Mouse (Mus musculus) liver, embryonic 16.5 days (tissue): ENCODE results near the gene Zbtb3. TPM values are rescaled to one million over a fixed set of nuclear protein-coding genes. Genes with fewer than 3 reads are reported as not detected.

Experiments
- ATAC-seq: fragments of 200-750 bp; cut with Nextera tagmentation; 2 replicates; pipeline ENCODE4 v1.8.0; 2017; ENCODE audit warnings: low read depth, mild to moderate bottlenecking, moderate number of reproducible peaks, moderate library complexity
- H3K27ac ChIP-seq: fragments of 300-500 bp; sonication (generic); 2 replicates; pipeline ENCODE4 v1.5.1; 2014; ENCODE audit warnings: mild to moderate bottlenecking, low read length
- H3K27me3 ChIP-seq: fragments of 300-500 bp; sonication (generic); 2 replicates; pipeline ENCODE4 v1.6.1; 2014; ENCODE audit warnings: low read depth, low read length, mixed read lengths; ENCODE audit not compliant: control insufficient read depth, insufficient read depth
- H3K36me3 ChIP-seq: fragments of 300-500 bp; sonication (generic); 2 replicates; pipeline ENCODE4 v1.6.1; 2014; ENCODE audit warnings: mild to moderate bottlenecking; ENCODE audit not compliant: control insufficient read depth, insufficient read depth
- H3K4me1 ChIP-seq: fragments of 300-500 bp; sonication (generic); 2 replicates; pipeline ENCODE4 v1.6.1; 2014; ENCODE audit warnings: low read depth, low read length, mixed read lengths; ENCODE audit not compliant: control insufficient read depth
- H3K4me2 ChIP-seq: fragments of 300-500 bp; sonication (generic); 2 replicates; pipeline ENCODE4 v1.6.1; 2014; ENCODE audit warnings: low read depth, low read length, mixed read lengths
- H3K4me3 ChIP-seq: fragments of 300-500 bp; sonication (generic); 2 replicates; pipeline ENCODE4 v1.5.1; 2014; ENCODE audit warnings: low read depth, mild to moderate bottlenecking, low read length
- H3K9ac ChIP-seq: fragments of 300-500 bp; sonication (generic); 2 replicates; pipeline ENCODE4 v1.6.1; 2014; ENCODE audit warnings: low read depth, low read length
- H3K9me3 ChIP-seq: fragments of 300-500 bp; sonication (generic); replicated peaks from 2 replicates; pipeline ENCODE4 v1.6.1; 2016; ENCODE audit warnings: low read length; ENCODE audit not compliant: control insufficient read depth
- WGBS: fragments of 180-500 bp; shearing (Covaris S2); extraction: QIAGEN DNeasy Blood & Tissue Kit; methylation state at CpG from one replicate; pipeline ENCODE4 v1.1.7; 2014; ENCODE audit not compliant: insufficient replicate concordance; 5-methylcytosine and 5-hydroxymethylcytosine counted together
- polyA plus RNA-seq: library from polyadenylated mRNA; unstranded; fragments of >200 nt; fragmentation: Nextera tagmentation; extraction: Ambion mirVana; gene quantifications from 2 replicates; pipeline ENCODE4 v1.2.1, GENCODE M21; 2015

The Zbtb3 gene
- polyA plus RNA-seq, 1 experiment from 2014 or later = 1.0 TPM

GRCm38 (mm10) chr19:8842961-8843360, 40.6 kb downstream of the Zbtb3 start:
- H3K9ac ChIP-seq = no peak overlapping the region
- WGBS = 61% methylated on average over 6 of the region's 6 CpGs

GRCm38 (mm10) chr19:8844371-8845129, 42.2 kb downstream of the Zbtb3 start:
- Histone ChIP-seq H3K4me3 (no peak overlapping the region), H3K4me1 (peaks cover 11% of the 10 kb centered on the region), H3K27ac (no peak overlapping the region), H3K9me3 (no peaks in the 10 kb centered on the region), H3K36me3 (peaks cover 8% of the 10 kb centered on the region; the same call in 1 of the 2 replicates), H3K9ac (no peak overlapping the region), H3K27me3 (no peaks in the 10 kb centered on the region), H3K4me2 (no peak overlapping the region)
- no peak for ATAC-seq
- 59% methylated on average over 5 of the region's 5 CpGs for WGBS

More at GRCm38 (mm10) chr19:8842961-8843360, 40.6 kb downstream of the Zbtb3 start:
- peaks cover 21% of the 10 kb centered on the region for H3K4me1 ChIP-seq
- H3K4me2 ChIP-seq = no peak overlapping the region
- no peak overlapping the region for H3K4me3 ChIP-seq
- peaks cover 8% of the 10 kb centered on the region; the same call in 1 of the 2 replicates for H3K36me3 ChIP-seq
- no peaks in the 10 kb centered on the region for H3K27me3 ChIP-seq
- no peak overlapping the region for H3K27ac ChIP-seq
- ATAC-seq = no peak
- no peaks in the 10 kb centered on the region for H3K9me3 ChIP-seq

GRCm38 (mm10) chr19:8848356-8848755, 46.0 kb downstream of the Zbtb3 start:
- Histone ChIP-seq H3K9ac (no peak overlapping the region), H3K4me2 (no peak overlapping the region), H3K27me3 (no peaks in the 10 kb centered on the region), H3K9me3 (no peaks in the 10 kb centered on the region), H3K4me3 (no peak overlapping the region), H3K4me1 (no peaks in the 10 kb centered on the region), H3K36me3 (peaks cover 8% of the 10 kb centered on the region; the same call in 1 of the 2 replicates), H3K27ac (no peak overlapping the region)
- WGBS = 74% methylated on average over 5 of the region's 5 CpGs
- ATAC-seq = no peak

- H3K4me1 ChIP-seq = no peaks in the 10 kb centered on the region
- 42% methylated on average over 7 of the region's 7 CpGs for WGBS
- H3K27ac ChIP-seq = no peak within 1 kb of the TSS
- H3K4me3 ChIP-seq = no peak within 1 kb of the TSS
- H3K4me2 ChIP-seq = no peak within 1 kb of the TSS
- H3K27me3 ChIP-seq = no peaks in the 10 kb centered on the region
- no peaks in the 10 kb centered on the region for H3K9me3 ChIP-seq
- peaks cover 8% of the 10 kb centered on the region; the same call in 1 of the 2 replicates for H3K36me3 ChIP-seq
- no peak within 1 kb of the TSS for H3K9ac ChIP-seq
- no peak for ATAC-seq
Observed at GRCm38 (mm10) chr19:8850402-8850901, 48.1 kb downstream of the Zbtb3 start, which contains the start of gene Lrrn4cl. Lrrn4cl (plus strand) TSS chr19:8850768.

- no peak overlapping the region for H3K27ac ChIP-seq
- no peaks in the 10 kb centered on the region; the same call in 1 of the 2 replicates for H3K27me3 ChIP-seq
- H3K9me3 ChIP-seq = no peaks in the 10 kb centered on the region
- peaks cover 1% of the 10 kb centered on the region; the same call in 1 of the 2 replicates for H3K36me3 ChIP-seq
- H3K9ac ChIP-seq = no peak overlapping the region
- no peak overlapping the region for H3K4me2 ChIP-seq
- WGBS = 50% methylated on average over 7 of the region's 7 CpGs
- no peak for ATAC-seq
- H3K4me3 ChIP-seq = no peak overlapping the region
- H3K4me1 ChIP-seq = no peaks in the 10 kb centered on the region
Observed at GRCm38 (mm10) chr19:8851639-8852038, 49.3 kb downstream of the Zbtb3 start.

GRCm38 (mm10) chr19:8852236-8852928, 50.0 kb downstream of the Zbtb3 start:
- Histone ChIP-seq H3K4me3 (no peak overlapping the region), H3K27ac (no peak overlapping the region), H3K36me3 (no peaks in the 10 kb centered on the region; the same call in 1 of the 2 replicates), H3K9me3 (no peaks in the 10 kb centered on the region), H3K4me2 (no peak overlapping the region), H3K9ac (no peak overlapping the region), H3K4me1 (no peaks in the 10 kb centered on the region), H3K27me3 (no peaks in the 10 kb centered on the region; the same call in 1 of the 2 replicates)
- WGBS = 57% methylated on average over 10 of the region's 10 CpGs
- no peak for ATAC-seq

- no peaks in the 10 kb centered on the region for H3K9me3 ChIP-seq
- ATAC-seq = no peak
- H3K4me1 ChIP-seq = no peaks in the 10 kb centered on the region
- no peak overlapping the region for H3K4me2 ChIP-seq
- H3K36me3 ChIP-seq = no peaks in the 10 kb centered on the region
- H3K27ac ChIP-seq = no peak overlapping the region
- 62% methylated on average over 3 of the region's 3 CpGs for WGBS
- H3K9ac ChIP-seq = no peak overlapping the region
- H3K4me3 ChIP-seq = no peak overlapping the region
- H3K27me3 ChIP-seq = no peaks in the 10 kb centered on the region; the same call in 1 of the 2 replicates
Observed at GRCm38 (mm10) chr19:8853117-8853516, 50.8 kb downstream of the Zbtb3 start.
